8 mouse cellular contexts compared by ENCODE assay signal in the genomic region with DNA sequence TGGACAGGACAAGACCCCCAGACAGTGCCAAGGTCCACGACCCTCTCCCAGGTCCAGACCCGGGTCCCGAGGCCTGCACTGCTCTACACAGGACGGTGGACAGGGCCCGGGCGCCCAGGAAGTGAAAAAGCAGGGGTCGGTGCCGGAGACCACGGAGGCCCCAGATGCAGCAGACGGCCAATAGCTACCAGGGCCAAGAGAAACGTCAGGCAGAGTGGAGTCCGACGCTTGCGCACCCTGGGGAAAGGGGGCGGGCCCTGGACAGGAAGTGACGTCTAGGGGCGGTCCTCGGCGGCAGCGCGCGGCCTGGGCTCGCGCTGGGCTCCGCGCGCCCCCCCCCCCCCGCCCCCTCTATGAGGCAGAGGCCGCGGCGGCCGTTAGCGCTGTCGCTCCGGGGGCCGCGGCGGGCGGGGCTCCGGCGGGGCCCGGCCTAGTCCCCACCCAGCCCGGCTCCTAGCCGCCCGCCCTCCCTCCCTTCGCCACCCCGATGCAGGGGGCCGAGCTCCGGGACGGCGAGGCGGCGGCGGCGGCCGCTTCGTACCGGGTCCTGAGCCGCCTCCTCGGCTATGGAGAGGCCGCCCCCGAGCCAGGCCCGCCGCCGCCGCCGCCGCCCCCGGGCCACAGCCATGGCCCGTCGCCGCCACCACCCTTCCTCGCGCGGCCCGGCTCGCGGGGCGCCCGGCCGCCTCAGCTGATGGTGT. TPM values are rescaled to one million over a fixed set of nuclear protein-coding genes. Genes with fewer than 3 reads are reported as not detected.
DNase-seq lines count a peak whose midpoint lies in the region; ATAC-seq lines count a peak whose summit lies in the region.

A gene (plus strand): TSS at position 604 of the 701 bp plus-strand sequence.

- H3K4me2 ChIP-seq in intestine, embryonic 14.5 days (ENCODE audit: low read length): peak within 1 kb of the TSS; percentile 72

- H3K36me3 ChIP-seq in intestine, embryonic 14.5 days (ENCODE audit: control insufficient read depth, insufficient read depth, low read length): no peaks in the 10 kb centered on the region

- H3K4me3 ChIP-seq in intestine, embryonic 14.5 days (ENCODE audit: low read depth, low read length): peak within 1 kb of the TSS; percentile 84

- H3K9ac ChIP-seq in intestine, embryonic 14.5 days (ENCODE audit: low read length): peak within 1 kb of the TSS; percentile 85

- no peaks in the 10 kb centered on the region for H3K9me3 ChIP-seq in intestine, embryonic 14.5 days (ENCODE audit: control insufficient read depth, low read length)

- 1% methylated on average over 24 of the region's 81 CpGs for WGBS in intestine, embryonic 14.5 days

- DNase-seq in adipocyte (ENCODE audit: low spot score): peak; percentile 91
- DNase-seq in embryo, embryonic 10 days (ENCODE audit: low spot score): peak; percentile 94
- peak; percentile 96 for DNase-seq in gastrocnemius, postnatal 14 days
- DNase-seq in intestine, embryonic 14.5 days (ENCODE audit: low spot score): peak; percentile 97
- DNase-seq in left cerebral cortex, postnatal 14 days (ENCODE audit: low spot score in 2 of 2): peak; percentile 94 to 95
- peak; percentile 94 for DNase-seq in mesoderm, embryonic 11.5 days (ENCODE audit: low read depth, low spot score)
- DNase-seq in right cerebral cortex, postnatal 36 days (ENCODE audit: low spot score in 2 of 2): peak; percentile 90 to 93
- DNase-seq in yolk sac, embryonic 10.5 days (ENCODE audit: low spot score): peak; percentile 94

- peak; percentile 97 for ATAC-seq in intestine, embryonic 14.5 days (replicated peaks; ENCODE audit: low FRiP score, low TSS enrichment, low read depth)

- peak within 1 kb of the TSS; percentile 77 for H3K27ac ChIP-seq in intestine, embryonic 14.5 days (ENCODE audit: low read depth)

- peaks cover 19% of the 10 kb centered on the region for H3K4me1 ChIP-seq in intestine, embryonic 14.5 days (replicated peaks; ENCODE audit: control insufficient read depth, insufficient read depth, low read length)

- intact Hi-C loops in gastrocnemius, postnatal 14 days (cut with DNase I; ENCODE audit: low total_unique reads): loop anchor here (5.0 kb wide), 1 partner anchor 105 kb away; no protein-coding TSS in a partner anchor
- intact Hi-C loops in left cerebral cortex, postnatal 14 days (cut with DNase I): no loop called here

- no peaks in the 10 kb centered on the region for H3K27me3 ChIP-seq in intestine, embryonic 14.5 days (replicated peaks; ENCODE audit: control insufficient read depth, insufficient read depth, low read length)

RNA-seq across cellular contexts. Expression of the gene that starts here (rescaled TPM):
- total RNA-seq in gastrocnemius, postnatal 14 days (2021): 10 to 100 TPM; 32.4 to 36.2 TPM
- 2.1 and 2.5 TPM in 2 replicates for polyA plus RNA-seq in intestine, embryonic 14.5 days (2014; fragmentation: Nextera tagmentation; extraction: Ambion mirVana)
- 10 to 100 TPM; 88.1 to 90.7 TPM for total RNA-seq in left cerebral cortex, postnatal 14 days (2021)

Comparison
In these comparisons a context has a peak if more than half of its experiments do, and no peak if none do; other contexts are left out.
1. Peak in every context shown above with its lines: DNase-seq, ATAC-seq, H3K4me3 ChIP-seq and H3K27ac ChIP-seq.